Mouse (Mus musculus): ENCODE results near the gene Cdh5. TPM values are rescaled to one million over a fixed set of nuclear protein-coding genes. Genes with fewer than 3 reads are reported as not detected.

Cdh5 gene
- polyA plus RNA-seq, 1 experiment from 2014 or later: 17.1 TPM

DNA sequence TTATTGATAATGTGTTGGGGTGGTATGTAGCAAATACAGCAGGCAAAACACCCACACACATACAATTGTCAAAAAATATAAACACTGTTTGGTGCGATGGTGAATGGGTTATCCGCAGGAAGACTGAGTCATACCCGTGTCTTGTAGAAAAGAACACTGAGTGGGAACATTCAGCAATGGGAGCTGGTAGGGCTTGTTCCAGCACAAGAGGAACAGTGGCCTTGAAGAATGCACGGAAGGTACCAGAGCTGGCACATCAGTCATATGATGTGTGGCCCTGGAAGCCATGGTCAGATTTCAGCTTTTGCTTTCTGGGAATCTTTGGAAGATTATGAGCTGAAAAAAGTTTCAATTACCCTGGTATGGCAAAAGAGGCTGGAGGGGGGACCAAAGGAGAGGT is 85.4 kb downstream of the Cdh5 start:
- Histone ChIP-seq H3K4me2 (no peak overlapping the region), H3K4me1 (replicated peaks; ENCODE audit: control insufficient read depth, insufficient read depth, low read length) (no peaks in the 10 kb centered on the region), H3K36me3 (ENCODE audit: control insufficient read depth, insufficient read depth, low read length) (no peaks in the 10 kb centered on the region), H3K27me3 (replicated peaks; ENCODE audit: control insufficient read depth, insufficient read depth, low read length) (no peaks in the 10 kb centered on the region; the same call in 1 of the 2 replicates), H3K9ac (ENCODE audit: low read depth, low read length) (no peak overlapping the region), H3K27ac (ENCODE audit: low read depth, low read length) (no peak overlapping the region), H3K9me3 (ENCODE audit: control insufficient read depth, low read length) (no peaks in the 10 kb centered on the region), H3K4me3 (ENCODE audit: low read depth, low read length) (no peak overlapping the region)
- ATAC-seq (replicated peaks; ENCODE audit: low FRiP score): no peak
- DNase-seq (ENCODE audit: low spot score): no peak
- WGBS: 75% methylated on average over 4 of the region's 4 CpGs

DNA sequence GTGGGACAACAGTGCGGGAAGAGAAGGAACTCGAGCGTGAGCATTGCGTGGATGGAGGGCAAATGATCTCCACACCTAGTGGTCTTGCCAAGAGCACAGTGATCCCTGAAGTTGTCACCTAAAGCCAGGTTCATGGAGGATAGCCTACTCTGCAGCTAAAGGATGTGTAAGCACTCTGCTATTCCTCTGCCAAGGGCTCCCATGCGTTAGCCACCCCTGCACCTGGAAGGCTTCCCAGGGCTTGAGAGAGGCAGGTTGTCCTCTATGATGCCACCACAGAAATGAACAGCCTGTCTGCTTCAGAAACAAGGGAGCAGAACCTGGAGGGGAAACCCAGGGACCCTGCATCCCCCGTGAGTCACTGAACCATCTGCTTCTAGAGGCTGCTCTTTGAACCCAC is 86.2 kb downstream of the Cdh5 start:
- H3K27me3 ChIP-seq (replicated peaks; ENCODE audit: control insufficient read depth, insufficient read depth, low read length): no peaks in the 10 kb centered on the region; the same call in 1 of the 2 replicates
- H3K36me3 ChIP-seq (ENCODE audit: control insufficient read depth, insufficient read depth, low read length): no peaks in the 10 kb centered on the region
- no peak overlapping the region for H3K27ac ChIP-seq (ENCODE audit: low read depth, low read length)
- ATAC-seq (replicated peaks; ENCODE audit: low FRiP score): no peak
- no peak overlapping the region for H3K9ac ChIP-seq (ENCODE audit: low read depth, low read length)
- no peaks in the 10 kb centered on the region for H3K4me1 ChIP-seq (replicated peaks; ENCODE audit: control insufficient read depth, insufficient read depth, low read length)
- H3K9me3 ChIP-seq (ENCODE audit: control insufficient read depth, low read length): no peaks in the 10 kb centered on the region
- no peak for DNase-seq (ENCODE audit: low spot score)
- no peak overlapping the region for H3K4me3 ChIP-seq (ENCODE audit: low read depth, low read length)
- 80% methylated on average over 6 of the region's 6 CpGs for WGBS
- H3K4me2 ChIP-seq: no peak overlapping the region

DNA sequence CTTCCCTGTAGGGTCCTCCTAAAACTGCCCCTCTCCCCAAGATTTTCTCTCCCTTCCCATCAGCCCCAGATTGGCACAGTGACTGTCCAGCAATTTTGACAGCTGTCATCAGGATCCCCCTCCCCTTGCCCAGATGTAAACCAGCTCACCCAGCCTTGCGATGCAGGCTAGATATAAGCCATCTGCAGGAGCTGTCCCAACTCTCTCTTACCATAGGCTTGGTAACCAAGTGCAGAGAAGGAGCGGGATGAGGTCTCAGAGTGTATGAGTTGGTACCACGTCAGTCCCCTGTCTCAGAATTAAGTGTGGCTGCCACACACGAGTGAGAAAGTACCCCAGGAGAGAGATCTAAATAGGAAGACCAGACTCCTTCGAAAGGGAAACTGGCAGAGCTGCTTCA is 87.0 kb downstream of the Cdh5 start:
- DNase-seq (ENCODE audit: low spot score): no peak
- H3K9me3 ChIP-seq (ENCODE audit: control insufficient read depth, low read length): no peaks in the 10 kb centered on the region
- no peak overlapping the region for H3K9ac ChIP-seq (ENCODE audit: low read depth, low read length)
- H3K27ac ChIP-seq (ENCODE audit: low read depth, low read length): no peak overlapping the region
- H3K27me3 ChIP-seq (replicated peaks; ENCODE audit: control insufficient read depth, insufficient read depth, low read length): no peaks in the 10 kb centered on the region; the same call in 1 of the 2 replicates
- no peaks in the 10 kb centered on the region for H3K36me3 ChIP-seq (ENCODE audit: control insufficient read depth, insufficient read depth, low read length)
- H3K4me1 ChIP-seq (replicated peaks; ENCODE audit: control insufficient read depth, insufficient read depth, low read length): no peaks in the 10 kb centered on the region
- H3K4me3 ChIP-seq (ENCODE audit: low read depth, low read length): no peak overlapping the region
- no peak overlapping the region for H3K4me2 ChIP-seq
- no peak for ATAC-seq (replicated peaks; ENCODE audit: low FRiP score)
- WGBS: 56% methylated on average over 5 of the region's 5 CpGs

DNA sequence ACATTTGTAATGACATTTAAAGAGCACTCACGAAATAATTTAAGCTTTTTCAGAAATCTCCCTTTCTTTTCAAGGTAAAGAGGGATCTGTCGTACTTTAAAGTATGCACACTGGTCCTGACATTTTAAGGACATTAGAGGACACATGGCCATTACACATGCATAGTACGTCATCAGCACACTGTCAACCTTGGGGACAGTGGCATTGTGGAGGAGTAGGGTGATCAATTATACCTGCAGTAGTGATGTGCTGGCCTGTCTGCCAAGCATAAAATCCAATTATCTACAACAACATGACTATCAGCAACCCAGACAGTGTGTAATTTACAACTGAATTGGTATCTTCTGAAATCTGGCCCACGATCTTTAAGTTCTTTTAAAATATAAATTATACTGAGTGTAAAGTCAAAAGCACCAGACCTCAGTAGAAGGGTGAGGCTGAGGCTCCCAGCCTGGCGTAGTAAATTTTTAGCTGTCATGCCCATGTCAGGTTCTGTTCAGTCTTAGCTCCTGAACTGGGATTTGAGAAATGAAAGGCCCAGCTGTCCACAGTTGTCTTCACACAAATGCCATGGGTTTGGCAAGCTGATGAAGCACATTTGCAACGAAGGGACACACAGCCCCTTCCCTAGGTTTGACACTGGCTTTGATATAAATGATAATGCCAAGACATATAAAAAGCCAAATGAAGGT is 89.5 kb downstream of the Cdh5 start:
- Histone ChIP-seq H3K9ac (ENCODE audit: low read depth, low read length) (no peak overlapping the region), H3K27me3 (replicated peaks; ENCODE audit: control insufficient read depth, insufficient read depth, low read length) (no peaks in the 10 kb centered on the region; the same call in 1 of the 2 replicates), H3K4me1 (replicated peaks; ENCODE audit: control insufficient read depth, insufficient read depth, low read length) (no peaks in the 10 kb centered on the region), H3K36me3 (ENCODE audit: control insufficient read depth, insufficient read depth, low read length) (no peaks in the 10 kb centered on the region), H3K27ac (ENCODE audit: low read depth, low read length) (no peak overlapping the region), H3K4me3 (ENCODE audit: low read depth, low read length) (no peak overlapping the region), H3K4me2 (no peak overlapping the region), H3K9me3 (ENCODE audit: control insufficient read depth, low read length) (no peaks in the 10 kb centered on the region)
- ATAC-seq (replicated peaks; ENCODE audit: low FRiP score): no peak
- DNase-seq (ENCODE audit: low spot score): no peak
- 61% methylated on average over 6 of the region's 6 CpGs for WGBS

GRCm38 (mm10) chr8:104191496-104191895 is 90.1 kb downstream of the Cdh5 start:
- Histone ChIP-seq H3K4me2 (no peak overlapping the region), H3K36me3 (ENCODE audit: control insufficient read depth, insufficient read depth, low read length) (no peaks in the 10 kb centered on the region), H3K4me1 (replicated peaks; ENCODE audit: control insufficient read depth, insufficient read depth, low read length) (no peaks in the 10 kb centered on the region), H3K9ac (ENCODE audit: low read depth, low read length) (no peak overlapping the region), H3K9me3 (ENCODE audit: control insufficient read depth, low read length) (no peaks in the 10 kb centered on the region), H3K27me3 (replicated peaks; ENCODE audit: control insufficient read depth, insufficient read depth, low read length) (no peaks in the 10 kb centered on the region; the same call in 1 of the 2 replicates), H3K27ac (ENCODE audit: low read depth, low read length) (no peak overlapping the region), H3K4me3 (ENCODE audit: low read depth, low read length) (no peak overlapping the region)
- ATAC-seq (replicated peaks; ENCODE audit: low FRiP score) (no peak; the same call in 1 of the 2 replicates), DNase-seq (ENCODE audit: low spot score) (no peak)
- WGBS: 34% methylated on average over 11 of the region's 11 CpGs

Other genes with a start within 250 kb of the Cdh5 start
- 0.09 and 0.10 TPM in 2 replicates for gene Bean1, start 68.8 kb downstream of the Cdh5 start, polyA plus RNA-seq (2014; fragmentation: Nextera tagmentation; extraction: Ambion mirVana)
- 13.8 and 16.3 TPM in 2 replicates for gene Tk2, start 146.9 kb downstream of the Cdh5 start, polyA plus RNA-seq (2014; fragmentation: Nextera tagmentation; extraction: Ambion mirVana)
- 27.9 and 32.5 TPM in 2 replicates for gene Cklf, start 149.2 kb downstream of the Cdh5 start, polyA plus RNA-seq (2014; fragmentation: Nextera tagmentation; extraction: Ambion mirVana)
- not detected in 2 replicates for gene Cmtm2a, start 191.6 kb downstream of the Cdh5 start, polyA plus RNA-seq (2014; fragmentation: Nextera tagmentation; extraction: Ambion mirVana)
- gene Gm45711, start 208.5 kb downstream of the Cdh5 start, polyA plus RNA-seq (2014; fragmentation: Nextera tagmentation; extraction: Ambion mirVana): not detected in 2 replicates
- gene Cmtm1, start 208.5 kb downstream of the Cdh5 start, polyA plus RNA-seq (2014; fragmentation: Nextera tagmentation; extraction: Ambion mirVana): not detected in 2 replicates
- not detected in 2 replicates for gene Gm11020, start 219.9 kb downstream of the Cdh5 start, polyA plus RNA-seq (2014; fragmentation: Nextera tagmentation; extraction: Ambion mirVana)
- gene Cmtm2b, start 220.6 kb downstream of the Cdh5 start, polyA plus RNA-seq (2014; fragmentation: Nextera tagmentation; extraction: Ambion mirVana): not detected in 2 replicates
- gene Cmtm3, start 237.8 kb downstream of the Cdh5 start, polyA plus RNA-seq (2014; fragmentation: Nextera tagmentation; extraction: Ambion mirVana): 62.4 and 65.0 TPM in 2 replicates